Mouse (Mus musculus) adipocyte (in vitro differentiated cells): ENCODE measurements at regions not wholly inside any gene's neighbourhood (a gene's known extent, or its start where the extent isn't known, plus 50 kb on each side); places are given as distances from the start of the nearest gene placed in this dataset.
A peak's percentile ranks its signal among the peaks of the same experiment; 100 is the strongest.
"Not testable (repeated sequence)": the region's sequence is repeated elsewhere in the genome, so short reads cannot be mapped to it uniquely, and the experiment has no call there.

Experiments
- DNase-seq: peaks from one replicate; pipeline ENCODE4 v3.0.0-alpha.2; 2016; ENCODE audit warnings: low spot score

- no peak for DNase-seq
These were observed 57.8 kb downstream of the Dusp6 start for GRCm38 (mm10) chr10:99320797-99321196.

DNA sequence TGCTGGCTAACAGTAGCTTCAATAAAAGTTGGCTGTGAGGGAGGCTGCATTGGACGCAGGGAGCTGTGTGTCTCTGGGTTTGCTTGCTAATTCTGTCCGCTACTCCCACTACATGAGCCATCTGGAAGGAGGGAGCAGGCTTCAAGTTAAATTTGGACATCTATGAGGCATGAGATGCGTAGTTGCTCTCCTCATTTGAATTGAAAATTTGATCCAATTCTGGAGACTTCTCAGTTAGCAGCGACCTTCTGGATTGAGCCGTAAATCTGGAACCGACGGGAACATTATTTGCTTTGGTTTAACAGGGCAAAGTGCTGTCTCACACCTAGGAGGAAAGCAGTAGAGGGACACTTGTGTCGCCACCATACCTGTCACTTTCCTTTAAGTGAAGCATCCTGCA lies 60.3 kb downstream of the Dusp6 start:
- DNase-seq = no peak

DNA sequence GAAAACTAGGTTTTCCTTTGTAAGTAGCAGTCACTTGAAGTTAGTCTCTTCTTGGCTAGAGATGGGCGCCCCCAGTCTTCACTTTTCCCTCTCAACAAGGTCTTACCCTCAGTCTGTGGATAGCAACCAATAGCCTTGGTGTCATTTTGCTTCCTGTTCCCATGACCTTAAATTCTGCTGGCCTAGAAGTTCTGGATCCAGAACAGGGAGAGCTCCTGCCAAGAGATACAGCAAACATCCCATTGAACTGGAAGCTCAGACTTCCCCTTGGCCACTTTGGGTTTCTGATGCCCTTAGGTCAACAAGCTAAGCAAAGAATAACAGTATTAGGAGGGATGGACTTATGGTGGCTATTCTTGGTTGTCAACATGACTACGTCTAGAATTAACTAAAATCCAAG lies 64.5 kb downstream of the Dusp6 start:
- DNase-seq = no peak

DNA sequence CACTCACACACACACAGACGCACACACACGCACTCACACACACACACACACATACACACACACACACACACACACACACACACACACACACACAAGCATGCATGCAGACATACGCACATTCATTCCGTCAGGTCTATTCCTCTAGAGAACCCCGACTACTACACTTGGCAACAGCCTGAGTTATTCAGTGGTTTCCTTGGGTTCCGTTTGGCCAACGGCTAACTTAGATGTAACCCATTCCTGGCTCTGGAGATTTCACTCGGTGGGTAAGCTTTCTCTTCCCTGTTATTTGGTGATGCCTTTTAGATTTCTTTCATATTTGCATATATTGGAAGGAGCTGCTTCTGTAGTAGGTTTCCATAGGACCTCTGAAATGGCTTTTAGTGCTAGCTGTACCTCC lies 65.5 kb downstream of the Dusp6 start:
- no peak for DNase-seq

- no peak for DNase-seq
These were observed 66.4 kb downstream of the Dusp6 start for GRCm38 (mm10) chr10:99329469-99329868.

DNA sequence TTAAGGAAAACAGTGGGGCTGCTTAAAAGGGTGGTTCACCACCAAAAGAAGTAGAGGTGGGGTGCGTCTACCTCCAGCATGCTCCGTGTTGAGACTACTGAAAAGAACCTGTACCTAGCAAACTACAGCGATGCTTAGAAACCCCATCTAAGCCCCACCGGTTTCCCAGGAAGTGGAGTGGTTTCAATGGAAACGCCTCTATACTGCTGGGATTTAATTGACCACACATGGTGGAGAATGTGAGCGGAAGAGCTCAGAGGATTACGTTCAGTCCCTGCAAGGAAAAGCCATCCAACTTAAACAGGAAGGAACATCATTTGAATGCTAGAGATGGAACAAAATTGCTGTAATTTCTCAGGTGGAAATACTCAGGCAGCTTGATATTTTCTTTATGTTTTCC lies 67.5 kb downstream of the Dusp6 start:
- DNase-seq = no peak

DNA sequence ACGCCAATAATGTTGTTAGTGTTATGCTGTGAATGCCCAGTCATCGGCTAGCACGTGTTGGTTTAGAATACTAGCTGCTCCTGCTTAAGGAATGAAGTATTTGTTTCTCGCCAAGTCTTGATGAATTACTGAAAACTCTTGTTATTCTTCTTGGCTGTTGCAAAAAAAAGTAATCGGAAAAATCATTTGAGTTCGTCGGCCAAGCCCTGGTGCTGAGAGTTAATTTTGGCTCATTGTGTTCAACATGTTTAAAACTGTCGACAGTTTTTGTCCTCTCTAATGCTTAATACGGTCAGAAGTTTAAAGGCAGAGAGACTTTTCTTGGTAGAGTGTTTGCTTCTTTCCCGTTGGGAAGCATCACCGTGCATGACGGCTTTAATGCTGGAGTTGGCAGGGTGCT lies 68.8 kb downstream of the Dusp6 start:
- no peak for DNase-seq

GRCm38 (mm10) chr10:99333831-99334230 lies 70.8 kb downstream of the Dusp6 start:
- DNase-seq = no peak

DNA sequence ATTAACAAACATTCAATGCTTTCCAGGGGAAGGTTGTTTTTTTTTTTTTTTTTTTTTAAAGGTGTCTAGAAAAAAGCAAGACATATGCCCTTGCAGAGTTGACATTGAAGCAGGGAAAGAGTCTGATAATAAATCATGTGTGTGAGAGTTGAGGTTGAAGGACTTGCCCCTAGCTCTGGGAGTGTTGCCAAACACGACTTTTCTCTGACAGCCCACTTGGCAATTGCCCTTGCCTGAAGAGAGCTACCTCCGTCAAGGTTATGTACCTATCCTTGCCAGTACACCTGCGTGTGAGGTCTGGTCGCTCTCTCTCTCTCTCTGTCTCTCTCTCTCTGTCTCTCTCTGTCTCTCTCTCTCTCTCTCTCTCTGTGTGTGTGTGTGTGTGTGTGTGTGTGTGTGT lies 73.1 kb downstream of the Dusp6 start:
- no peak for DNase-seq

GRCm38 (mm10) chr10:99338790-99339189 lies 75.8 kb downstream of the Dusp6 start:
- not testable (repeated sequence) for DNase-seq

GRCm38 (mm10) chr10:99339291-99339912 lies 76.4 kb downstream of the Dusp6 start:
- DNase-seq = not testable (repeated sequence)

- DNase-seq = not testable (repeated sequence)
These were observed 77.0 kb downstream of the Dusp6 start for GRCm38 (mm10) chr10:99340057-99340456.

- DNase-seq = peak; percentile 57
These were observed 86.2 kb downstream of the Dusp6 start for GRCm38 (mm10) chr10:99349125-99349716.

GRCm38 (mm10) chr10:99353541-99354292 lies 90.7 kb downstream of the Dusp6 start:
- DNase-seq = peak; percentile 70

DNA sequence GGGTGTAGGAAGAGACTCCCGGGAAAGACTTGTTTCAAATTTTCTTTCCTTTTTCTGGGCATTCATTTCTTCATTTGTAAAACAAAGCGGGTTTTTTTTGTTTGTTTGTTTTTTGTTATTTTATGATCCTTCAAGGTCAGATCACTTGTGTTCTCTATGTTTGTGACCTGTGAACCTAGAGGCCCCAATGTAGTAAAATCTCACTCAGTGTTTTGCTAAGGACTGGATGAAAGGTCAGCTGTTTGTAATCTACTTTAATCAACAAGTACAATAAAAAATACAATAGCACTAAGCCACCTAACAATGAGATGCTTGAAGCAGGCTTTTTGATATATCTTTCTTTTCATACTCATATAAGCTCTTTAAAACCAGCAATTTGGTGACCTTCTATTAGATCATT lies 91.3 kb downstream of the Dusp6 start:
- DNase-seq = no peak

DNA sequence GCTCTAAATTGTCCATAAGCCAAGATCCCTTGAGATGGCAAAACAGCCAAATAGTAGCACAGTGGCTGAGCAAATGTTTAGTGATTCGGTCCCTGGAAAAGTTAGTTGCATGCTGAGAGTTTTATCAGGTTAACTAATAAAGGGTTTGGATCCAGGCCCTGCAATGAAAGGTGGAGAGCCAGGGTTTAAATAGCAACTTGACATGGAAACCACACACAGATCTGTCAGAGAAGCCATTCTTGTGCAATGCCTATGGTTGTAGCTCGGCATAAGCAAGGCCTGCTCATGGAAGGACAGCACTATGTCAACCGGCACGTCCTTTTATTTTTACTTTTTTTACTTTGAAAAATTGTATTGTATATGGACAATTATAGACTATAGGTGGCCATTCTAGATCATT lies 92.3 kb downstream of the Dusp6 start:
- DNase-seq = no peak

DNA sequence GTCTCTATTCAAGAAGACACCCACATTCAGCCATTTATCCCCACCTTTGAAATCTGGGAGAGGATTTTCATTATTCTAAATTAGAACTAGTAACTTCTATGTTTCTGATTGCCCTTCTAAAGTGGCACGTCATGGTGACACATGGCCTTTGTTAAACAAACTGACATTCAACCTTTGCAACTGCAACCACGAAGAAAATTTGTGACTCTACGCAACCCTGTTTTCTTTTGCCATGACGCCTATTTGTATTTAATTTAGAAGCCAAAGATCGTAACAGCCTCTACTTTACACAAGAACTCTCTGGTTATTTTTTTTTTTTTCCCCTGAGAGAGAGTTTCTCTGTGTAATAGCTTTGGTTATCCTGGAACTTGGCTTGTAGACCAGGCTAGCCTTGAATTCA lies 93.2 kb downstream of the Dusp6 start:
- no peak for DNase-seq

- DNase-seq = no peak
These were observed 93.9 kb downstream of the Dusp6 start for GRCm38 (mm10) chr10:99356883-99357282.

- peak; percentile 39 for DNase-seq
These were observed 94.3 kb downstream of the Dusp6 start for GRCm38 (mm10) chr10:99357347-99357746.

DNA sequence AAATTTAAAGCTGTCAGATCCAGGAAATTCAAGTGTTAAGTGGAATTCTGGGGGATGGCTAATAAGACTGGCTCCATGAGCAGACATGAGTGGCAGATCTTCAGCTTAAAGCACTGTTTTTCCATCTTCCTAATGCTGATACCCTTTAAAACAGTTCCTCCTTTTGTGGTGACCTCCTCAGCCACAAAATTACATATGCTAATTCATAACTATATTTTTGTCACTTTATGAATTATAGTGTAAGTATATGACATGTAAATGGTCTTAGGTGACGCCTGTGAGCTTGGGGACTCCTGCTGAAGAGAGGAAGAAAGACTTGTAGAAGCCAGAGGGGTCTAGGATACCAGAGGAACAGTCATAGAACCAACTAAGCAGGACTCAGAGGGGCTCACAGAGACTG lies 95.2 kb downstream of the Dusp6 start:
- DNase-seq = no peak

- no peak for DNase-seq
These were observed 96.4 kb downstream of the Dusp6 start for GRCm38 (mm10) chr10:99359439-99359866.

GRCm38 (mm10) chr10:99360601-99361000 lies 97.6 kb downstream of the Dusp6 start:
- not testable (repeated sequence) for DNase-seq

- DNase-seq = no peak
These were observed 103.1 kb downstream of the Dusp6 start for GRCm38 (mm10) chr10:99366162-99366561.
